Mouse (Mus musculus) CH12.LX (cell line): Measurements from ENCODE around the gene Btbd1.

ENCODE experiments used
- CTCF ChIP-seq, 2 experiments: IDR thresholded peaks in 1 of 2; conservative IDR thresholded peaks in 1 of 2; 2 replicates each; pipeline ENCODE4 v1.5.1; 2011 to 2012; ENCODE audit warnings: low read depth in 2 of 2, low read length in 2 of 2, improper control_type of control experiment in 1 of 2, inconsistent platforms in 1 of 2, mild to moderate bottlenecking in 1 of 2, moderate library complexity in 1 of 2
- POLR2A ChIP-seq: IDR thresholded peaks from 2 replicates; pipeline ENCODE4 v1.6.1; 2011; ENCODE audit warnings: low read depth, mild to moderate bottlenecking, improper control_type of control experiment, low read length
- USF1 ChIP-seq: IDR thresholded peaks from 2 replicates; pipeline ENCODE4 v1.6.1; 2014; ENCODE audit warnings: low read depth, mild to moderate bottlenecking, inconsistent platforms, low read length, improper control_type of control experiment
- ZC3H11A ChIP-seq: IDR thresholded peaks from 2 replicates; pipeline ENCODE4 v1.6.1; 2012; ENCODE audit warnings: low read depth, mild to moderate bottlenecking, inconsistent platforms, low read length, improper control_type of control experiment

DNA sequence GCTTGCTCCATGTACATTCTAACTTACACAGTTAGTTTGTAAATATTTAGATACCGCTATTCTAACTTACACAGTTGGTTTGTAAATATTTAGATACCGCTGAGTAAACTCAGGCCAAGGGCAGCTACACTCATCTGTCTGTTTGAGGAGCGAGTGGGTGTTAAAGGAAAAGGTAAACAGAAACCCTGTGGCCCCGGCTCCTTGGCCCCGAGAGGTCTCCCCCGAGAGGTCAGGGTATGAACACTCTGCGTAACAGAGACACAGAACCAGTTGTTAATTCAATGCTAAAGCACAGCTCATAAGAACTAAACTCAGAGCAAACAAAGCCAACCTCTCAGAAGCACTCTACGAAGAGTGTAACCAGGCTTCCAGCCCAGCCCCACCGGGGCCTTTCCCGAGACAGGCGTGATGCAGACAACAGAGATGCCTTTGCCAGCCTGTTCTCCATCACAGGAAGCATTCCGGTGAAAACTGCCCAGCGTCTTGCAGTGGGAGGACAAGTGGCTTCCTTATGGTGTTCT is 43.3 kb upstream of the Btbd1 start:
- TF ChIP-seq ZC3H11A (no peak), CTCF (conservative IDR thresholded peaks at IDR 0.05 in 1 of 2, IDR thresholded peaks at IDR 0.05 in 1 of 2; ENCODE audit: low read depth in 2 of 2, low read length in 2 of 2) (no peak), USF1 (no peak), POLR2A (no peak)
